Mouse (Mus musculus) hindbrain, embryonic 14.5 days (tissue): Measurements from ENCODE around the gene Adam1b. TPM values are rescaled to one million over a fixed set of nuclear protein-coding genes. Genes with fewer than 3 reads are reported as not detected.
"Not testable (repeated sequence)": the region's sequence is repeated elsewhere in the genome, so short reads cannot be mapped to it uniquely, and the experiment has no call there.

Source experiments
- ATAC-seq: fragments of 200-750 bp; cut with Nextera tagmentation; 2 replicates; pipeline ENCODE4 v1.8.0; 2017; ENCODE audit warnings: moderate number of reproducible peaks, mild to moderate bottlenecking, moderate TSS enrichment, moderate library complexity; ENCODE audit not compliant: low FRiP score
- DNase-seq: peaks from one replicate; pipeline ENCODE4 v3.0.0-alpha.2; 2015; ENCODE audit warnings: low spot score
- H3K27ac ChIP-seq: fragments of 300-500 bp; sonication (generic); 2 replicates; pipeline ENCODE4 v1.5.1; 2014; ENCODE audit warnings: mild to moderate bottlenecking, moderate library complexity
- H3K27me3 ChIP-seq: fragments of 300-500 bp; sonication (generic); 2 replicates; pipeline ENCODE4 v1.6.1; 2014; ENCODE audit warnings: mild to moderate bottlenecking, low read length, mixed read lengths; ENCODE audit not compliant: control insufficient read depth, insufficient read depth
- H3K36me3 ChIP-seq: fragments of 300-500 bp; sonication (generic); replicated peaks from 2 replicates; pipeline ENCODE4 v1.6.1; 2014; ENCODE audit not compliant: control insufficient read depth, insufficient read depth
- H3K4me1 ChIP-seq: fragments of 300-500 bp; sonication (generic); replicated peaks from 2 replicates; pipeline ENCODE4 v1.6.1; 2014; ENCODE audit warnings: antibody characterized with exemption, low read length, mixed read lengths; ENCODE audit not compliant: control insufficient read depth, insufficient read depth
- H3K4me2 ChIP-seq: fragments of 300-500 bp; sonication (generic); replicated peaks from 2 replicates; pipeline ENCODE4 v1.6.1; 2014; ENCODE audit warnings: mild to moderate bottlenecking, moderate library complexity
- H3K4me3 ChIP-seq: fragments of 300-500 bp; sonication (generic); replicated peaks from 2 replicates; pipeline ENCODE4 v1.5.1; 2014; ENCODE audit warnings: mild to moderate bottlenecking, low read length
- H3K9ac ChIP-seq: fragments of 300-500 bp; sonication (generic); 2 replicates; pipeline ENCODE4 v1.6.1; 2014
- H3K9me3 ChIP-seq: fragments of 300-500 bp; sonication (generic); 2 replicates; pipeline ENCODE4 v1.6.1; 2016; ENCODE audit warnings: low read length; ENCODE audit not compliant: control insufficient read depth
- WGBS: fragments of 180-500 bp; shearing (Covaris S2); extraction: QIAGEN DNeasy Blood & Tissue Kit; methylation state at CpG from one replicate; pipeline ENCODE4 v1.1.7; 2014; 5-methylcytosine and 5-hydroxymethylcytosine counted together
- polyA plus RNA-seq: library from polyadenylated mRNA; unstranded; fragments of >200 nt; fragmentation: Nextera tagmentation; extraction: Ambion mirVana; gene quantifications from 2 replicates; pipeline ENCODE4 v1.2.1, GENCODE M21; 2014

The Adam1b gene
- polyA plus RNA-seq, 1 experiment from 2014 or later: not detected

DNA sequence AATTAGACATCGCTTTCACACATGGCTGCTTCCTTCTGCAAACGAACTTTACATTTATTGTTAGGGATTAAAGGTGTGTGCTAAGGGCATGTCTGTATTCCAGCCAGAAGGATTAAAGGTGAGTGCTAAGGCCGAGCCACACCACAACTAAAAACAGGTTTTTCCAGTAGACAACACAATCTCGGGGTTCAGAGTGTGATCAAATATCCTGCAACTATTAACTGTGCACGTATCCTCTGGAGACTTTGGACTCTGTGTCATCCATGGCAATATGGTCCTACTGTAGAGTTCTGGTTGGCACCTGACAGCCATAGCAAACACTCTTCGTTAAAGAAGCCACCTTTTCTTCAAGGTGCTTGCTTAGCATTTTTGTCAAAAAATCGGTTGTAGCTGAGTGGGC lies 6.8 kb upstream of the Adam1b start:
- WGBS: 85% methylated on average over 7 of the region's 7 CpGs
- Histone ChIP-seq H3K4me2 (no peak overlapping the region), H3K27me3 (no peaks in the 10 kb centered on the region), H3K4me1 (no peaks in the 10 kb centered on the region), H3K9ac (no peak overlapping the region), H3K9me3 (peaks cover 3% of the 10 kb centered on the region; the same call in 1 of the 2 replicates), H3K36me3 (no peaks in the 10 kb centered on the region), H3K27ac (no peak overlapping the region), H3K4me3 (no peak overlapping the region)
- no peak for DNase-seq
- no peak for ATAC-seq

DNA sequence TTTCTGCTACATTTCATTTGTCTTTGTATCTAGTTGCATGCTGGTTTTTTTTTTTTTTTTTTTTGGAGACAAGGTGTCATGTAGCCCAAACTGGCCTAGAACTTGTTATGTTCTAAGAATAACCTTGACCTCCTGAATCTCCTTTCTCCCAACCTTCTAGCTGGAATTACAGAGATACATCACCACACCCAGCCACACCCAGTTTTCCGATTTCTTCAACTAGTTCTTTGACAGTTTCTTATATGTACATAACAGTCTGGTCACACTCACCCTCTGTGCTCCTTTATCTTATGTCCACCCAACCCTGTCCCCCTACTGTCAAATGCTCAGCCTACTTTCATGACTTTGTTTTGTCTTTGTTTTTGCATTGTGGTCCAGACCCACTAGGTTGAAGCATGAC lies 3.6 kb upstream of the Adam1b start:
- no peak overlapping the region for H3K4me2 ChIP-seq
- no peaks in the 10 kb centered on the region for H3K4me1 ChIP-seq
- no peak overlapping the region for H3K4me3 ChIP-seq
- no peak for DNase-seq
- no peak overlapping the region for H3K27ac ChIP-seq
- H3K36me3 ChIP-seq: no peaks in the 10 kb centered on the region
- no peaks in the 10 kb centered on the region for H3K27me3 ChIP-seq
- no peak overlapping the region for H3K9ac ChIP-seq
- ATAC-seq: no peak
- peaks cover 3% of the 10 kb centered on the region; the same call in 1 of the 2 replicates for H3K9me3 ChIP-seq
- WGBS: 94% methylated on average over 1 of the region's 1 CpGs

DNA sequence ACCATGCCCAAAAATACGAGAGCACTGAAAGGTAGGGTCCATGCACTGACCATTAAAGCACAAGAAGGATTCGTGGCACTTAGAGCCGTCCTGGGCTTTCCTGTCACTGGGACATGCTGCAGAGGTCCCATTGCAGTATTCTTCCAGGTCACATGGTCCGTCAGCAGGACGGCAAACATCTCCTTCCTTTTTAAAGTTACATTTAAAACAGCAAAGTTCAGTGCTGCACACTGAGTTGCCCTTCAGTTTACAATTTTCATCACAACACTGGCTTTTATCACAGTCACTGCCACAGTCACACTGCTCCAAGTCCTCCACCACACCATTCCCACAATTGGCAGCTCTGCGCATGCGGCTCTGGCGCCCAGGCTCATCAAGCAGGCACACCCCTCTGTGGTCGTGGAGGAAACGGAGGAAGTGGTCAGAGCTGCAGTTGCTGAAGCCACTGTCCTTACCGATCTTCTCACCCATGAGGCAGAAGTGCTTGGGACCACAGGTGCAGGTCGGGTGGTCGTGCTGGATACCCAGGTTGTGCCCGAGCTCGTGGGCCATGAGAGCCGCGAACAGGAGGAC lies 1.7 kb downstream of the Adam1b start:
- H3K9ac ChIP-seq, DNase-seq, ATAC-seq, H3K4me1 ChIP-seq, H3K27ac ChIP-seq, H3K9me3 ChIP-seq, H3K4me2 ChIP-seq, H3K4me3 ChIP-seq, H3K36me3 ChIP-seq, H3K27me3 ChIP-seq: not testable (repeated sequence)
- WGBS: 88% methylated on average over 9 of the region's 17 CpGs

DNA sequence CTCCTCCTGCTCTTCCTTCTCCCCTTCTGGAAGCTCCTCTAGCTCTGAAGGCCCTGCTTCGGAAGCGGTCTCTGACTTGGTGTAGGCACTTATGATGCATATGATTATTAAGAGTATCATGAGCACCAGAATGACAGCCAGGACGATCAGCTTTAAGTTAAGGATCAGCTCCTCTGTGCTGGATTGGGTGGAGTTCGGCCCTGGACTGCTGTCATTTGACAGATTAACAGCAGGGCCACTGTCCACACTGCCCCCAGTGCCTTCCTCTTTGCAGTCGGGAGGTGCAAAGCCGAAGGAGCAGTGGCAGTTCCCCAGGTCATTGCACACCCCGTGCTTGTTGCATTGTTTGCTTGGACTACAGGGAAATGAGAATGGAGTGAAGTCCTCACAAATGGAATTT lies 2.5 kb downstream of the Adam1b start:
- Histone ChIP-seq H3K36me3 (no peaks in the 10 kb centered on the region), H3K4me3 (no peak overlapping the region), H3K4me2 (no peak overlapping the region), H3K4me1 (no peaks in the 10 kb centered on the region), H3K9ac (no peak overlapping the region), H3K27me3 (no peaks in the 10 kb centered on the region), H3K9me3 (no peaks in the 10 kb centered on the region), H3K27ac (no peak overlapping the region)
- 79% methylated on average over 7 of the region's 7 CpGs for WGBS
- DNase-seq (no peak), ATAC-seq (no peak)

DNA sequence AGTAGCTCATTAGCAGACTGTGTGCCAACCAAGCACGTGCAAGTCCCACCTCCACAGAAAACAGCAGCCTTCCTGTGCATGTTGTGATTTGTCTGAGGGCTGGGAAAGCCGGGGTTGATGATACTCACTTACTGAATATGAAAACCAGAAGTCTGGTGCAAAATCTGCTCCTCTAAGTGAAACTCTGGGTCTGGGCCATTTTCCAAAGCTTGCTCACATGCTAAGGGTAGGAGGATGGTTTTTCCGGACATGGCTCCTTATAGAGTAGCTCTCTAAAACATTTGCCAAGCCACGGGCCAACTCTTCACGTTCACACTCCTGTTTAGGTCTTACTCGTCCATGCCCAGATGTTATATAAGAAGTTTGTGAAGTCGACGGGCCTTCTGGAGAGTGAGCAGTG lies 9.9 kb downstream of the Adam1b start:
- H3K27ac ChIP-seq: no peak overlapping the region
- ATAC-seq: no peak

DNA sequence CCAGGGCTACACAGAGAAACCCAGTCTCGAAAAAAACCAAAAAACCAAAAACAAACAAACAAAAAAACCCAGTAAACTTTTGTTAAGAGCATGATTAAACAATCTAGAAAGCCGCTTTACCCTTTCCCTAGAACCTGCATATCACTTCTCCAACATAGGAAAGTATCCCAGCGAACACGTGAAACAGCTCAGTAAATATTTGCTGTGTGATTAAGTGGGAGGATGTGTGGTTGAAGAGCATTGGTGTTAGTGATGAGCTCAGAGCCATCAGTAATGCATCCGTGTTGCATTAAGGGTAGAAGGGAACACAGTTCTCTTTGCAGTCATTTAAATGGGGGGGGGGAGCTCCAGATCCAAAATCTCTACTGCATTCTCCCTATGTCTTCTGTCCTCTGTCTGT lies 18.4 kb downstream of the Adam1b start:
- H3K9ac ChIP-seq: no peak overlapping the region
- H3K4me3 ChIP-seq: no peak overlapping the region
- no peak for DNase-seq
- no peaks in the 10 kb centered on the region for H3K4me1 ChIP-seq
- 86% methylated on average over 5 of the region's 5 CpGs for WGBS
- H3K27ac ChIP-seq: no peak overlapping the region
- H3K27me3 ChIP-seq: no peaks in the 10 kb centered on the region
- ATAC-seq: no peak
- H3K9me3 ChIP-seq: no peaks in the 10 kb centered on the region
- H3K36me3 ChIP-seq: no peaks in the 10 kb centered on the region
- no peak overlapping the region for H3K4me2 ChIP-seq

More for the DNA sequence above, 9.9 kb downstream of the Adam1b start:
- Histone ChIP-seq H3K4me1 (no peaks in the 10 kb centered on the region), H3K4me2 (no peak overlapping the region), H3K9ac (no peak overlapping the region), H3K4me3 (no peak overlapping the region), H3K36me3 (no peaks in the 10 kb centered on the region), H3K27me3 (no peaks in the 10 kb centered on the region), H3K9me3 (no peaks in the 10 kb centered on the region)
- no peak for DNase-seq
- WGBS: 84% methylated on average over 8 of the region's 8 CpGs

DNA sequence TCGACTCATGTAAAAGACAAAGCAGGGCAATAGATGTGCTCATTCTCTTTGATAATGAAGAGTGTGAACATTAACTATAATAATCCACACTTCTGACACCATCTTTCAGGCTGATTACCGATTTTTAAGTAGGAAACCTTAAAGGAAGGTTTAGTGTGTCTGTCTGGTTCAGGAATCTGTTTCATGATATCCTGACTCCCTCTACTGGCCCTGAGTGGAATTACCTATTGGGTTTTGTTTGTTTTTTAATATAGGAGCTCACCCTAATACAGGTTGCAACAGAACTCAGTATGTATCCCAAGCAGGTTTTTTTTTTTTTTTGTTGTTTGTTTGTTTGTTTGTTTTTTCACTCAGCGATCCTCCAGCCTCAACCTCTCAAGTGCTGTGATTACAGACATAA lies 25.6 kb downstream of the Adam1b start:
- Histone ChIP-seq H3K4me2 (no peak overlapping the region), H3K9ac (no peak overlapping the region), H3K27ac (no peak overlapping the region), H3K36me3 (no peaks in the 10 kb centered on the region), H3K4me1 (no peaks in the 10 kb centered on the region), H3K9me3 (no peaks in the 10 kb centered on the region), H3K27me3 (no peaks in the 10 kb centered on the region), H3K4me3 (no peak overlapping the region)
- ATAC-seq (no peak), DNase-seq (peak; percentile 94)
- 39% methylated on average over 3 of the region's 3 CpGs for WGBS

DNA sequence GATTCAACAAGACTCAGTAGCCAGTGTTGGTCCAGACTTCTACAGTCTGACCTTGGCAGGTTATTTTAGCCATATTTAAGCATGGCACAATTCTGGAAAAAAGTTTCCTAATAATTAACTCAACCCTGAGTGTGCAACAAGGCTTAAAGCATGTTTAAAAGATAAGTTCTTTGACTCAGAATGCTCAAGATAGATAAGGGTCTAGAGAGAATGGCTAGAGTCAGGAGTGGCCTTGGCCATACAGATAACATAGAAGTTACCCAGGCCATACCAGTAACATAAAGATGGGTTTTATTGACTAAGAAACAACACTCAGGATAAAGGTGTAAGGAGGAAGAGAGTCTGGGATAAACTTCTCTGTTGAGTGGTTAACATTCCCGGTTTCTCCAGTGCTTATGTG lies 27.2 kb downstream of the Adam1b start:
- Histone ChIP-seq H3K4me3 (no peak overlapping the region), H3K27me3 (no peaks in the 10 kb centered on the region), H3K9me3 (no peaks in the 10 kb centered on the region), H3K27ac (no peak overlapping the region), H3K9ac (no peak overlapping the region), H3K36me3 (no peaks in the 10 kb centered on the region), H3K4me2 (no peak overlapping the region), H3K4me1 (no peaks in the 10 kb centered on the region)
- no peak for ATAC-seq
- WGBS: 92% methylated on average over 1 of the region's 1 CpGs
- no peak for DNase-seq

DNA sequence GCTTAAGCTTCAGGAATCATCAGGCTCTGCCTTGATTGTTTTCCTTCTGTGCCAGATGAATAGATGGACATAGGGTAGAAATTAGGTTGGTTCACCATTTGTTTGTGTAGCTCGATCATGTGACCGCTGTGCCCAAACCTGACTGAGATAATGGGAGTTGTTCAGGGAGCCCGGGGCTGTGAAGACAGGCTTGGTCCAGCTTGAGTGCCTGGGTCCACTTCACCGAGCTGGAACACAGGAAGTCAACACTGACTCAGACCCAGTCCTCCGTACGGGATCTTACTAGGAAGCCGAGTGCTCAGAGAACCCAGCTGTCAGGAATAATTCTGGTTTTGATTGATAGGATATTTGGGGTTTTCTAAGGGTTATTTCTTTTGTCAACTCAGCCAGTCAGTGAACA lies 28.6 kb downstream of the Adam1b start:
- Histone ChIP-seq H3K27ac (no peak overlapping the region), H3K9me3 (no peaks in the 10 kb centered on the region), H3K27me3 (no peaks in the 10 kb centered on the region), H3K4me3 (no peak overlapping the region), H3K9ac (no peak overlapping the region), H3K4me2 (no peak overlapping the region), H3K4me1 (no peaks in the 10 kb centered on the region), H3K36me3 (no peaks in the 10 kb centered on the region)
- no peak for DNase-seq
- WGBS: 77% methylated on average over 7 of the region's 7 CpGs
- no peak for ATAC-seq

DNA sequence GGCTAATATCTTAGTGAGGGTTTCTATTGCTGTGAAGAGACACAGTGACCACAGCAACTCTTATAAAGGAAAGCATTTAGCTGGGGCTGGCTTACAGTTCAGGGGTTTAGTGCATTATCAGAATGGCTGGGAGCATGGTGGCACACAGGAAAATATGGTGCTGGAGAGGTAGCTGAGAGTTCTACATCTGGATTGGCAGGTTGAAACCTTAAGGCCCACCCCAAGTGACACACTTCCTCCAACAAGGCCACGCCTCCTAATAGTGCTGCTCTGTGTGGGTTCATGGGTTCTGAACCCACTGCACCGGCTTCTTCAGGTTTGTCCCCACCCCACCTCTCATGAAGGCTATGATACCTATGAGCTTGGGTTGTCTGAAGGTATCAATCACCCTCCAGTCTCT lies 30.8 kb downstream of the Adam1b start:
- Histone ChIP-seq H3K9ac (no peak overlapping the region), H3K9me3 (no peaks in the 10 kb centered on the region), H3K4me2 (no peak overlapping the region), H3K27ac (no peak overlapping the region), H3K4me3 (no peak overlapping the region), H3K4me1 (no peaks in the 10 kb centered on the region), H3K27me3 (no peaks in the 10 kb centered on the region), H3K36me3 (no peaks in the 10 kb centered on the region)
- ATAC-seq (no peak), DNase-seq (no peak)
- WGBS: 82% methylated on average over 2 of the region's 2 CpGs
